Mouse (Mus musculus) cerebellum, adult 11-12 months (tissue): ENCODE measurements around the gene Rit1.
"Not testable (repeated sequence)": the region's sequence is repeated elsewhere in the genome, so short reads cannot be mapped to it uniquely, and the experiment has no call there.

Experiments
- DNase-seq: peaks from one replicate; pipeline ENCODE4 v3.0.0; 2022

Rit1 gene

DNA sequence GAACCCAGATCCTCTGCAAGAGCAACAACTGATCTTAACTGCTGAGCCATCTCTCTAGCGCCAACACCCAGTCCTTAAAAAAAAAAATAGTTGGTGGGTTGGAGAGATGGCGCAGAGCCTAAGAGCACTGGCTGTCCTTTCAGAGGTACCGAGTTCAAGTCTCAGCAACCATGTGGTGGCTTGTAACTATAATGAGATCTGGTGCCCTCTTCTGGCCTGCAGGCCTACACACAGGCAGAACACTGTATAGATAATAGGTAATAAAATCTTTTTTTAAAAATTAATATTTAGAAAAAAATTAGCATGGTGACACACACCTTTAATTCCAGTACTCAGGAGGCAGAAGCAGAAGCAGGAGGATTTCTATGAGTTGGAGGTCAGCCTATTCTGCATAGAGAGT is 23.5 kb downstream of the Rit1 start:
- no peak for DNase-seq

DNA sequence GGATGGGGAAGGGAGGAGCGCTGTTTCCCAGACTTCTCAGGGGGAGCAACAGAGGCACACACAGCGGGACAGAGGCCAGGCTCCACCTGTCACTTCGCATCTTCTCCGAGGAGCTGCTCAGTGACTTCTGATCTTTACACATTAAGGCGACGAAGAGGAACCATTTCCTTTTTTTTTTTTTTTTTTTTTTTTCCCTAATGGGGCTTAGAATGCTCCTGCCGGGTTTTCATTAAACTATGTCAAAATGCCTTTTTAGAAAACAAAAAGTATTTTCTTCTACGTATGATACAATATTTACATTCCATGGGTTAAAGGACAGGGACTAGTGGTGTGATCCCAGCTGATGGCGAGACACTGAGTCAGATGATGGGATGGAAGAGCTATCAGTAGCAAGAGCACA is 28.9 kb downstream of the Rit1 start:
- no peak for DNase-seq

DNA sequence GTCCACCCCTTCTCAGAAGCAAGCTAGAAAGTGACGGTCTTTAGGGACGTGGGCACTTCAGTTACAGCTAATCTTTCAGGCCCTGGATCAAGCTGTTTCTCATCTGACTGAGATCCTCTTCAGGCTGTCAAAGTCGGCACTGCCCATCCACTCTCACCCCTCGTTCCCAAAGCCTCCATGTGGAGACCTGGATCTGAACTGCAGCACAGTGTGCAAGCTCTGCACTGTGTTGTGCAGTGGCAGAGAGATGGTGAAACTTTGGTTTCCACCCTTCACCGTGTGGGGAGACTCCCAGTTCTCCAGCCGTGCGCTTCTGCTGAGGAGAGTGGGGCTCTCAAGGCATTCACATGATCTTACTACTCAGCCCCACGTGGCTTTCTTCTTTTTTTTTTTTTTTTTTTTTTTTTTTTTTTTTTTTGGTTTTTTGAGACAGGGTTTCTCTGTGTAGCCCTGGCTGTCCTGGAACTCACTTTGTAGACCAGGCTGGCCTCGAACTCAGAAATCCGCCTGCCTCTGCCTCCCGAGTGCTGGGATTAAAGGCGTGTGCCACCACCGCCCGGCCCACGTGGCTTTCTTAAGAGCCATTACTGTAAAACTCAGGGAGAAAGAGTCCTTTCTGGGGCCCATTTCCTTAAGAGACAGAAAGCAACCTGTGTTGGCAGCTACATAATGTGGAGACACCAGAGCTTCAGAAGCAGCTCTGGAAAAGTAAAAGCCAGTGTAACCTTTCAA is 29.7 kb downstream of the Rit1 start:
- no peak for DNase-seq

DNA sequence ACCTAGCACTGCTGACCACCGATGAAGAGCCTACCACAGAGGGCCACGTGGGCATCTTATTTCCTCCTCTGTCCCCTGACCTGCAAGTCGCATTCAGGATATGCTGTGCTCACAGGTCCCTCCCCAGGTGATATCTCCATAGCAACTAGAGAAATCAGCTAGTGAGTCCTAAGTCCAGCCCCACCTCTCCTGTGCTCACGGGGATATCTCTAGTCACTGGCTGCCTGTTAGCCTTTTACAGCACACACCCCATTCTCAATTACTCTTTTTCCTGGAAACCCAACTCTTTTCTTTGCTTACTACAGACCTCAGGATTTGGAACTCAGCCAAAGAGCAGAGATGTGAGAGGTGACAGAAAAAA is 30.2 kb downstream of the Rit1 start:
- DNase-seq, result no peak

DNA sequence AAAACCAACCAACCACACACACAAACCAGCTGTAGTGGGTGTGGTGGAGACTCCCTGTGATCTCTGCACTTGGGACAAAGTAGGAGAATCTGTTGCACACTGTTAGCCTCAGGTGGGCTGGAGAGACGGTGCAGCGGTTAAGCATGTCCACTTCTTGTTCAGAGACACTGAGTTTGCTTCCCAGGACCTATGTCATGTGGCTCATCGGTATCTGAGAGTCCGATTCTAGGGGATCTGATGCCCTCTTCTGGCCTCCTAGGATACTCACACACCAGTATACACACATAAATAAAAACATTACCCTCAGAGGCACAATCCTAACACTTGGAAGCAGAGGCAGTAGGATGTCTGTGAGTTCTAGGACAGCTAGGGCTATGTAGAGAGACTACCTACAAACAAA is 37.6 kb downstream of the Rit1 start:
- no peak for DNase-seq

DNA sequence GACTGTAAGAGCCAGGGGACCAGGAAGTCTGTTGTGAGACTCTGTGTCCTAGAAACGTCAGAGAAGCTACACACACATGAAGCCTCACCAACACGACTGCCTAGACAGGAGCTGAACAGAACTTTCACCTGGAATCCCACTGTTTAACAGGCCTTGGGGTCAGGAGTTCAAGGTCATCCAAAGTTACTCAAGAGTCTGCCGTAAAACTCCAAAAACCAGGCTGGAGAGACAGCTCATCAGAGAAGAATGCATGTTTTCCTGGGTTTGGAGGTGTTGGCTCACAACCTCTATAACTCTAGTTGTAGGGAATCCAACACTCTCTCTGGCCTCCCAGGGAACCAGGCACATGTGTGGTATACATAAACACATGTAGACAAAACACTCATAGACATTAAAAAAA is 38.9 kb downstream of the Rit1 start:
- no peak for DNase-seq

DNA sequence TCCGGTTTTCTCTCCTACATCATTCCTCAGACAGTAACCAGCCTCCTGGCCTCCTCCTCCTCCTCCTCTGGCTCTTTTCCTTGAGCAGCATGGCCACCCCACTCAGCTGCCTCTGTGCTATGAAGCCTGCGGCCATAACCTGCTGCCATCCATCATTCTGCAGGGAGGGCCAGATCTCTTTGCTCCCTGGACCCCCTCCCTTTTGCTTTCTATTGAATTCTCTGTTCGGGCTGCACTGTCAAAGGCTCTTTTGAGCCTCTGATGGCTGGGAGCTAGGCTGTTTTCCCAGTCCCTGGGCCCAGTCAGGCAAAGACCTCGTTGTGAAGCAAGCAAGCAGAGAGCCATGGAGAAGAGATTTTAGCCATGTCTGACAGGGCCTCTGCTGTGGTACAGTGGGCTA is 39.6 kb downstream of the Rit1 start:
- no peak for DNase-seq

DNA sequence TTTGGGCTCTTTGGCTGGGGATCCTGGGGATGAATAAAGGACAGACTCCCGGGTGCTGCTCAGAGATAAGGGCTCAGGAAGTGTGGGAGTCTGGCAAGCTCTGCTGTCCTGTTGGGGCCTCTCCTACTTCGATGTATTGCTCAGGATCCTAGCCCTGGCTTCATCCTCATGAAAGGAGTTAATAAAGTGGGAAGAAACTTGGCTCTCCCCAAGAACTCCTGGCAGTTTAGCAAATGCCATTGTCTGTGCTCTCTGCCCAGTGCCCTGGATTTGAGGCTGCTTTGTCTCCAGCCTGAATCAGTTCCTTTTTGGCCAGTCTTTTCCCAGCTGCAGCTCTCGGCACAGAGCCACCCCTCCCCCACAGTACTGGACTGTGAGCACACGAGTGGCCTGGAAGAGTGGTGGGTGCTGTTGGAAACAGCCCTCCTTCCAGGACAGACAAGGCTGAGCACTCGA is 41.4 kb downstream of the Rit1 start:
- peak; percentile 75 for DNase-seq

DNA sequence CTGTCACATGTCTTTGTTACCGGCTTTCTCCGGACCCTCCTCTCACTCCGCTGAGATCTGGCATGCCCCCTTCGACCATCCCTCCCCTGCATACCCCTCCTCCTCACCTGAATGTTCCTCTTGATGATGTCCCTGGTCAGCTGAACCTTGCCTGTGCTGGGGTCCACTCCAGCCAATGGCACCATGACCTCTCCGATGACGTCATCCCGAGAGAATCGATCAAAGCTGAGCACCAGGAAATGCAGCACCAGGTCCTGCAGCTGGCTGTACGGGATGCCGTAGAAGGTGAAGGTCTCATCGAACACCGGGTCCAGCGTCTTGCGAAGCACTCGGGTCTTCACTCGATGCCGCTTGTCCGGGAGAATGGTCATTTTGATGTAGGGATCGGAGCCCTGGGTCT is 45.0 kb downstream of the Rit1 start:
- no peak for DNase-seq

DNA sequence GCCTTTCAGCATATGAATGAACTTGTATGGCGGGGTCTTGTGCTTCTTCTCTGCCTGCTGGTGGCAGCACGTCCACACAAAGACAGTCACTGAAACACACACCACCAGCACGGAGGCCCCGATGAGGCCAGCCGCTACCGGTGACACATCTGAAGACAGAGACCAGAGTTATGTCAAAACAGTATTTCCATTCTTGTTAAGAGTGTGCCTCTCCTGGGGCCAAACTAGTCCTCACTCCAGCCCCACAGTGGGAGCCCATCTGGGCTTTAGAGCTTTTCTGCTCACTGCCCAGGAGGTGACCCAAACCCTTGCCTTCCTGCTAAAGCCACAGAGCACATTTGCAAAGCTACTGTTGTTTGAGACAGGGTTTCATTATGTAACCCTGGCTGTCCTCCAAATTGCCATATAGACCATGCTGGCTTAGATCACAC is 45.8 kb downstream of the Rit1 start:
- DNase-seq, result peak; percentile 34

DNA sequence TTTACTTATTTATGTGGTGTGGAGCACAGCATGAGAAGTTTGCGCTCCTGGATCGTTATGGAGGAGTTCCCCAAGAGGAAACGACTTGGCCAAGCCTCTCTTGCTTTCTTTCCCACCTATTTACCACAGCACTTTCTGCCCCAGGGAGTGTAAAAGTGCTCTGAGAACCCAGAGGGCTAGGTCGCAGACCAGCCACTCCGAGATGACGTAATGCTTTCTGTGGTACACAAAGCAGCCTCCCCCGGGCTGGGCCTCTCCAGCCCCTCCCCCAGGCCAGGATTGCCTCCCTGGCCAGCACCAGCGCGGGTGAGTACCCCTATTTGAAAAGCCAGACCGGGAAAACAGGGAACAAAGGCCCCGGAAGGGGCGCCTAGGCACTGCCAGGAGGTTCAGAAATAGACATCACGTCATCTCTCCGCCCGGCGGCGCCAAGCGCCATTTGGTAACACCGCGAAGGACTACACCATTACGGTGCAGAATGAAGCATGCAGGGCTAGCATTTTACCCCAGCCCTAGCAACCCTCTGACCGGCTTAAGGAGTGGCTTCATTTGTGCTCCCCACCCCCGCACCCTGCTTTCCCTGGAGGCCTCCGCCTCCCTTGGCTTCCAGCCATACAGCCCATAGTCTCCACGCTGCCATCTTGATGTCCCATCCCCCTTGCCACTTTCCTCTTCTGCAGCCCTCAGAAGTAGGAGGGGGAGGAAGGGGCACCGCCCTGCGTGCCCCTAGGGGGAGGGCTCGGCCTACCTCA is 54.7 kb downstream of the Rit1 start:
- DNase-seq, result peak; percentile 90

DNA sequence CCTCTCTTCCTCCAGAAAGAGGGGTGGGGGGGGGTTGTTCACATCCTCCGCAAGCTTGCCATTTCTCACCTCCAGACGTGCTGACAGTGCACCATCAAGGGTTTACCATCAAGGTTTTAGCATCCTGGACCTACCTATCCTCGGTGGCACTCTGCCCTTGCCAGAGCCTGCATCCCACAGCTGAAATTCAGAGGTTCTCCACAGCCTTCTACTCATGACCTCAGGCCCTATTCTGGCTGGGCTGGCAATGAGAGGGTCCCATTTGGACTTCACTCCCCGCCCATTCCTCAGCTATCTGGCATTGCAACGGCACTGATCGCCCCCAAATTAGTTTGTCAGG is 55.3 kb downstream of the Rit1 start:
- DNase-seq, result not testable (repeated sequence)

DNA sequence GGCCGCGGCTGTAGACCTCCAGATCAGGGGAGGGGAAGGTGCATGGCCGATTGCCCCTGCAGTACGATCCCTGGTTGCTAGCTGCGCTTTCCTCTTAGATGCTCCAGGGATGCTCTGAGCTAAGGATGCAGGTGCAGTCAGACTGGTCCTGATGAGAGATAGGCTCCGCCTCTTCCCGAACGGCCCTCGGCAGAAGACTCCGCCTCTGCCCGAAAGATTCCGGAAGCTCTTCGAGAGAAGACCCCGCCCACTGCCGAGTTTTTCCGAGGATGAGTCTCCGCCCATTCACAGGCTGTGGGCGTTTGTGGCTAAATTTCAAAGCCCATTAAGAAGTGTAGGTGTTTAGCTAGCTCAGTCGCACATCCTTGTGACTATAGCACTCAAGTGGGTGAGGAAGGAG is 55.8 kb downstream of the Rit1 start:
- peak; percentile 97 for DNase-seq

DNA sequence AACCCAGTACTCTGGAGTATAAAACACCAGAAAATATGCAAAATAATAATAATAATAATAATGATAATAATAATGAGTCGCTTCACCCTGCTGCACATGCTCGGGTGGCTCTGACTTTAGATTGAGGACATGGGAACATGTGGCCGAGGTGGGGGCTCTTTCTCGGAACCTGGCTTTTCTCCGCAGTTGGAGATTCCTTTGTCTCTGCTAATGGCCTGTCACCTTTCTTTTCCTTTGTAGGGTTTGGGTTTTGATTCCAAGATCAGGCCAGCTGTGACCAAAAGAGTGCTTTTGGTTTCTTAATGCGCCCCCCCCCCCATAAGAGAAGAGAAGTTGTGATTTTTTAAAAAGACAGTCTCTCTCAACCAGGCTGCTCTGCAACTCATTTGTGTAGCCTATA is 56.5 kb downstream of the Rit1 start:
- DNase-seq, result not testable (repeated sequence)

DNA sequence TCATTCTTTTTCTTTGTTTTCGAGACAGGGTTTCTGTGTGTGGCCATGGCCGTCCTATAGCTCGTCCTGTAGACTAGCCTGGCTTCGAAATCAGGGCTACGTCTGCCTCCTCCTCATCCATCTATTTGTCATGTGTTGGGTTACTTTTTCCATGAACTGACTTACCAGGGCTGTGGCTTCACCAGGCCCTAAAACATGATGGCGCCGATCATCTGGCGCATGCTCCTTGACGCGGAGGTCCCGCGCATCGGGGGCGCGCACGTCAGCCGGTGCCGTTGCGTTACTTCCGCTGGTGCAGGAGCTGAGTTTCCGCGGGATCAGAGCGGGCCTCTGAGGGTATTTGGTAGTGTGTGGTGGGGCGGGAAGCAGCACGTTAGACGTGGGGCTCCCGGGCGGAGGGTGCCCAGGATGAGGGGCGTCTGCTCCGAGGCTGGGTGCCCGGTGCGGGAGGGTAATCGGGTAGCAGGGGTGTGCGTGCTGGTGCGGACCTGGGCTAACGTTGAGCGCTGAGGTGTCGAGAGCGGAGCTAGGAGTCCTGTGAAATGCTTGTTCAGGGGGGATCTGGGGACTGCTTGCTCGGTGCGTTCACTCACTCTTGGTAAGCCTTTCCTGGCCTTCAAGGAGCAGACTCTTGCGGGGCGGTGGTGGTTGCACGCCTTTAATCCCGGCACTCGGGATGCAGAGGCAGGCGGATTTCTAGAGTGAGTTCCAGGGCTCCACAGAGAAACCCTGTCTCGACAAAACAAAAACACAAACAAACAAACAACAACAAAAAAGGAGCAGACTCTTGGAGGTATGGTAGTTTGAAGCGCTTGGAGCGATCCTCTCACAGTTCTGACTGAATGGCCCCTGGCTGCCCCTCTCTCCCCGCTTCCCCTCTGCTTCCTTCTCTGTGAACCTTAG is 58.6 kb downstream of the Rit1 start, which contains the start of gene Syt11:
TSS of gene Syt11 (minus strand) at position 226 of the 903 bp plus-strand sequence.
- peak; percentile 50 for DNase-seq
